Mouse (Mus musculus) hindbrain, postnatal 0 days (tissue): Measurements from ENCODE around the gene Pip5k1a. TPM values are rescaled to one million over a fixed set of nuclear protein-coding genes. Genes with fewer than 3 reads are reported as not detected.
A peak's percentile ranks its signal among the peaks of the same experiment; 100 is the strongest.

Experiments used
- ATAC-seq: fragments of 200-750 bp; cut with Nextera tagmentation; 2 replicates; pipeline ENCODE4 v1.8.0; 2017; ENCODE audit warnings: mild to moderate bottlenecking, moderate TSS enrichment, moderate library complexity
- DNase-seq: peaks from one replicate; pipeline ENCODE4 v3.0.0-alpha.2; 2015; ENCODE audit warnings: low spot score
- H3K27ac ChIP-seq: fragments of 300-500 bp; sonication (generic); 2 replicates; pipeline ENCODE4 v1.5.1; 2014; ENCODE audit warnings: mild to moderate bottlenecking
- H3K27me3 ChIP-seq: fragments of 300-500 bp; sonication (generic); 2 replicates; pipeline ENCODE4 v1.6.1; 2014; ENCODE audit warnings: low read length, mixed read lengths; ENCODE audit not compliant: insufficient read depth
- H3K36me3 ChIP-seq: fragments of 300-500 bp; sonication (generic); 2 replicates; pipeline ENCODE4 v1.6.1; 2014; ENCODE audit warnings: low read length, mixed read lengths; ENCODE audit not compliant: insufficient read depth
- H3K4me1 ChIP-seq: fragments of 300-500 bp; sonication (generic); 2 replicates; pipeline ENCODE4 v1.6.1; 2014; ENCODE audit warnings: antibody characterized with exemption, low read length, mixed read lengths; ENCODE audit not compliant: insufficient read depth
- H3K4me2 ChIP-seq: fragments of 300-500 bp; sonication (generic); 2 replicates; pipeline ENCODE4 v1.6.1; 2014; ENCODE audit warnings: low read depth, mild to moderate bottlenecking, low read length, moderate library complexity, mixed read lengths
- H3K4me3 ChIP-seq: fragments of 300-500 bp; sonication (generic); 2 replicates; pipeline ENCODE4 v1.5.1; 2014; ENCODE audit warnings: low read length
- H3K9ac ChIP-seq: fragments of 300-500 bp; sonication (generic); replicated peaks from 2 replicates; pipeline ENCODE4 v1.6.1; 2014; ENCODE audit warnings: mild to moderate bottlenecking, low read length, moderate library complexity, mixed read lengths
- H3K9me3 ChIP-seq: fragments of 300-500 bp; sonication (generic); 2 replicates; pipeline ENCODE4 v1.6.1; 2016; ENCODE audit warnings: low read length, mixed read lengths
- CTCF ChIP-seq: IDR thresholded peaks from 2 replicates; pipeline ENCODE4 v1.5.1; 2016; ENCODE audit warnings: antibody characterized with exemption, control low read depth, low read depth
- WGBS: fragments of 180-500 bp; shearing (Covaris S2); extraction: QIAGEN DNeasy Blood & Tissue Kit; methylation state at CpG from one replicate; pipeline ENCODE4 v1.1.7; 2014; 5-methylcytosine and 5-hydroxymethylcytosine counted together
- polyA plus RNA-seq: library from polyadenylated mRNA; unstranded; fragments of >200 nt; fragmentation: Nextera tagmentation; extraction: Ambion mirVana; gene quantifications from 2 replicates; pipeline ENCODE4 v1.2.1, GENCODE M21; 2015
- total RNA-seq: library from RNA; depleted of rRNA; stranded (reverse); fragments of >200 nt; gene quantifications from 2 replicates; pipeline ENCODE4 v1.2.3, GENCODE M21; 2014; rRNA removed

The Pip5k1a gene
- total RNA-seq (15.5 and 18.5 TPM in 2 replicates), polyA plus RNA-seq (12.4 and 14.7 TPM in 2 replicates)

DNA sequence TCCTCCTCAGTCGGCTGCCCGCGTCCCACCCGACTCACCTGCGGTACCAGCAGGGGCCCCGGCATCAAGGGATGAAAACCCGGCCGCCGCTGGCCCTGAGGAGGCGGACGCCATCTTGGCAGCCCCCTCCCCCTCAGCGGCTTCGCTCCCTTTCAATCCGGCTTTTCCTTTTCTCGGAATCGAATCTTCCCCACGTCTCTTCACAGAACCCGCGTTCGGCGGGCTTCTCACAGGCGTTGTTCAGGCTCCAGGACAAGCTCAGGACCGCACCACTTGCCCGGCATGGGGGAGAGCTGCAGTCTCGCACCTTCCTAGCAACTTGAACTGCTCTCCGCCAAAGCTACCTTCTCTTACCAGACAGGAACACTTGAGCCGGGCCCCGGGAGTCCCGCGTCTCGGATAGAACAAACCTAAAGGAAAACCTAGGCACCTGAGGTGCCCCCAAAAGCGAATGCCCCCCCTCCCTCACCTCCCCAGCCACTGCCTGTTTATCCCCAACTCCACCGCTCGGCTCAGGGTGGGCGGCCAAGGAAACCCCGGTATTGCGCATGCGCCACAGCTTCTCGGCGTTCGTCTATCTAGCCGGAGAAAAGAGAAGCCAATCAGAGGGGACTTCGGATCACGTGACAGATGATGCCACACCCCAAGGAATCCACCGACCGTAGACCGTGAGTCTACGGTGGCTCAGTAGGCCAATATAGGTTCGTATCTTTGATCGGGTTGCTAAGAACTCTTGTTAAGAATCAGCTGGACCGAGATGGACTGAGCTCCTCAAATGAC, at the start of gene Pip5k1a:
Gene Pip5k1a, minus strand, starts transcription at position 593 of the 780 bp plus-strand sequence.
- WGBS: under 1% methylated on average over 51 of the region's 51 CpGs
- TF ChIP-seq CTCF: peak; percentile 56
- DNase-seq (peak; percentile 100), ATAC-seq (peak; percentile 95)
- peaks cover 6% of the 10 kb centered on the region; the same call in 1 of the 2 replicates for H3K4me1 ChIP-seq
- no peaks in the 10 kb centered on the region for H3K27me3 ChIP-seq
- H3K27ac ChIP-seq: peak within 1 kb of the TSS; percentile 94
- H3K4me2 ChIP-seq: peak within 1 kb of the TSS; percentile 85
- H3K4me3 ChIP-seq: peak within 1 kb of the TSS; percentile 95
- no peaks in the 10 kb centered on the region for H3K9me3 ChIP-seq
- H3K9ac ChIP-seq: peak within 1 kb of the TSS; percentile 84
- no peaks in the 10 kb centered on the region for H3K36me3 ChIP-seq

DNA sequence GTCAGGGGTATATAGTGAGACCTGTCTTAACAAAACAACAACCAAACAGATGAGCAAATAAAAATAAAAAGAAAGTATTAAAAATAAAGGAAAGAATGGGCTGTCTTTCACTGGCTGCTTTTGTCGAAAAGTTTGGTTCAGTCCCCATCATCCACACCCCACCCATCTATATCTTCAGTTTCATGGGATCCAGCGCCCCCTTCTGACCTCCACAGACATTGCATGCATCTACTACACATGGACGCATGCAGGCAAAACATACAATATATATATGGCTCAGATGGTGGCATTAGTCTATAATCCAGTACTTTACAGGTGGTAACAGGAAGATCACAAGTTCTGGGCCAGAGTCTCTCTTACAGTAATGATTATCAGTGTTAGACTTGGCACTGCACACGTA, 47.1 kb upstream of the Pip5k1a start:
- no peak overlapping the region for H3K4me2 ChIP-seq
- H3K27me3 ChIP-seq: no peaks in the 10 kb centered on the region
- no peak overlapping the region for H3K9ac ChIP-seq
- H3K27ac ChIP-seq: no peak overlapping the region
- ATAC-seq: no peak
- no peaks in the 10 kb centered on the region for H3K4me1 ChIP-seq
- no peaks in the 10 kb centered on the region for H3K9me3 ChIP-seq
- DNase-seq: no peak
- TF ChIP-seq CTCF: peak; percentile 59
- H3K4me3 ChIP-seq: no peak overlapping the region
- WGBS: 53% methylated on average over 4 of the region's 4 CpGs
- H3K36me3 ChIP-seq: no peaks in the 10 kb centered on the region

DNA sequence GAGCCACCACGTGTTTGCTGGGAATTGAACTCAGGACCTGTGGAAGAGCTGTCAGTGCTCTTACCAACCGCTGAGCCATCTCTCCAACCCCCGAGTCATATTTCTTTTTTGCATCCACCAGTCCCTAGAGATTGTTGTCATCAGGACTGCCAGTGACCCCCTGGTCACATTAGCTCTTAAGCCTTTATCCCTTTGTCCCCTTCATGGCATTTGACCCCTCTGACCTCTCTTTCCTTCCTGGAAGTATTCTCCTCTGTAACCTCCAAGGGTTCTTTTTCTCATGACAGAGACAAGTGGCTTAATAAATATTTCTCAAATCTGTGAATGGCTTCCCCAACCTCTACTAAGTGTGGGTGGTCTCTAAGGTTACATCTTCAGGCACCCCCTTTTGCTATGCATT, 41.2 kb upstream of the Pip5k1a start:
- no peak for ATAC-seq
- H3K9ac ChIP-seq: no peak overlapping the region
- H3K27me3 ChIP-seq: no peaks in the 10 kb centered on the region
- no peak for DNase-seq
- H3K27ac ChIP-seq: no peak overlapping the region
- no peak overlapping the region for H3K4me3 ChIP-seq
- no peak overlapping the region for H3K4me2 ChIP-seq
- no peaks in the 10 kb centered on the region for H3K36me3 ChIP-seq
- H3K4me1 ChIP-seq: no peaks in the 10 kb centered on the region
- no peak for TF ChIP-seq CTCF
- WGBS: 50% methylated on average over 3 of the region's 3 CpGs
- H3K9me3 ChIP-seq: no peaks in the 10 kb centered on the region

DNA sequence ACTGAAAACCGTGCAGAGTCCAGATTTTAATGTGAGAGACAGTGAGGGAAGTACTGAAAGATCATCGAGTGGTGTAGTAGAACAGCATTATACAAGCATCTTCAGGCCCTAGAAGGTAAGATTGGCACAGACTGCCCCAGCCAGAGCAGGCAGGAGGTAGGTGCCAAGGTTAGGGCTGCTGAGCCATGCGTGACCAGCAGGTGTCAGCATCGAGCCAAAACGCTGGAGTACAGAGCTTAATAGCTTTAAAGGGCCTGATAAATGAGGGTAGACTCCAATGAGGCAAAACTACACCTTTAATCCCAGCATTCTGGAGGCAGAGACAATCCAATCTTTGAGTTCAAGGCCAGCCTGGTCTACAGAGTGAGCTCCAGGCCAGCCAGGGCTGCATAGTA, 35.9 kb upstream of the Pip5k1a start:
- 14% methylated on average over 5 of the region's 5 CpGs for WGBS

DNA sequence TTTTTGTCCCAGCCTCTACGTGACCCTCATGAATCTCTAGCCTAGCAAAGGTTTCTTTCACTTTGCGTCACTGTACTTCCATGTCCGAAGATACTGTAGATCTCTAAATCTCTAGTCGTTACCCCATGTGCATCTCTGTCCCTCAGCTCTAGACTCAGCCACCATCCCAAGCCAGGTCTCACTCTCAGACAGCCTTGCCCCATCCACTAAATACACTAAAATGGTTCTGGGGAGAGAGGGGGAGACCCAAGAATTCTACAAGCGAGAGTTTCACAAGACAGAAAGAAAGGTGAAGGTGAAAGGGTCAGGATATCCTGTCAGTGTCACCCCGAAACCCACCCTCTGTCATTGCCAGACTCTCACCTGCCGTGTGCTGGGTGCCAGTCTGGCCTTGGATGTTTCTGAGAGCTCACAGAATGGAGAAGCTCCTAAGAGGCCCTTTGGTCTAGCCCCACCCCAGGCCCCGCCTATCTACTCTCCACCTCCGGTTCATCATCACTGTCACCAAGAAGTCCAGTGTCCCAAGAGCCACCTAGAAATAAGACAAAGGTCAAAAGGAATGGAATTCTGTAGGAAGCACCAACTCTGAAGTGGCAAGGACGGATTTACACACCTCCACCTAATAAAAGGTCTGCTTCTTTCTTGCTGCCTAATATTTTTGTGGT, 35.4 kb upstream of the Pip5k1a start, which contains the start of gene Tnfaip8l2:
Gene Tnfaip8l2, minus strand, starts transcription at position 409 of the 665 bp plus-strand sequence.
- Histone ChIP-seq H3K27me3 (no peaks in the 10 kb centered on the region), H3K9me3 (no peaks in the 10 kb centered on the region), H3K4me3 (no peak within 1 kb of the TSS), H3K27ac (no peak within 1 kb of the TSS), H3K36me3 (peaks cover 6% of the 10 kb centered on the region; the same call in 1 of the 2 replicates), H3K9ac (no peak within 1 kb of the TSS), H3K4me2 (no peak within 1 kb of the TSS), H3K4me1 (no peaks in the 10 kb centered on the region)
- DNase-seq: no peak
- ATAC-seq: no peak
- TF ChIP-seq CTCF: no peak
- WGBS: 82% methylated on average over 10 of the region's 10 CpGs

More for the DNA sequence above, 35.9 kb upstream of the Pip5k1a start:
- DNase-seq (peak; percentile 85), ATAC-seq (peak; percentile 77)
- H3K9me3 ChIP-seq: no peaks in the 10 kb centered on the region
- H3K9ac ChIP-seq: no peak overlapping the region
- peaks cover 6% of the 10 kb centered on the region; the same call in 1 of the 2 replicates for H3K36me3 ChIP-seq
- H3K27me3 ChIP-seq: no peaks in the 10 kb centered on the region
- no peak overlapping the region for H3K27ac ChIP-seq
- H3K4me2 ChIP-seq: no peak overlapping the region
- H3K4me1 ChIP-seq: no peaks in the 10 kb centered on the region
- TF ChIP-seq CTCF: peak; percentile 93
- H3K4me3 ChIP-seq: no peak overlapping the region

DNA sequence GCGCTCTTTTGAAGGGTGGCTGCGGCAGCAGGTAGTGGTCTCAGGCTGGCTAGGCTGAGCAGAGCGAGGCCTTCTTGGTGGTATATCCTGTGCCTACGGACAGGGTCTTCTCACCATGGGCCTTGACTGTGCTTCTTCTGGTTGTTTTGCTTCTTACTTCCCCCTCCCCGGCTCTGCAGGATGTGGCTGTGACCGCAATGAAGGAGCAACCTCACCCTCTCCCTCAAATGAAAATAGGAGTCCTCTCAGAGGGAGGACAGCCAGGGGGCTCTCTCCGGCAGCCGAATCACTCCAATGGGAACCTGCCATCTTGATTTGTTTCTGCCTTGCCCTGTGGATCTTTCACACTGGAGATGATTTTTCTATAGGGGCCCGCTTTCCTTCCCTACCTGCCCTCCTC, 34.7 kb upstream of the Pip5k1a start:
- Histone ChIP-seq H3K9ac (no peak overlapping the region), H3K9me3 (no peaks in the 10 kb centered on the region), H3K4me1 (no peaks in the 10 kb centered on the region), H3K27ac (no peak overlapping the region), H3K36me3 (peaks cover 6% of the 10 kb centered on the region; the same call in 1 of the 2 replicates), H3K4me3 (no peak overlapping the region), H3K27me3 (no peaks in the 10 kb centered on the region), H3K4me2 (no peak overlapping the region)
- no peak for TF ChIP-seq CTCF
- DNase-seq: no peak
- WGBS: 93% methylated on average over 9 of the region's 9 CpGs
- no peak for ATAC-seq
